Mouse (Mus musculus) thymus, adult 18-20 months (tissue): Measurements from ENCODE around the gene Slc44a4.
"Not testable (repeated sequence)": the region's sequence is repeated elsewhere in the genome, so short reads cannot be mapped to it uniquely, and the experiment has no call there.

Source experiments
- DNase-seq, 2 experiments: peaks; one replicate each; pipeline ENCODE4 v3.0.0; 2022; ENCODE audit warnings: mixed read lengths in 2 of 2

Gene Slc44a4

GRCm38 (mm10) chr17:34944362-34944761 lies 30.1 kb downstream of the Slc44a4 start:
- no peak for DNase-seq

- DNase-seq: no peak
Observed at GRCm38 (mm10) chr17:34946486-34947140, 32.3 kb downstream of the Slc44a4 start.

GRCm38 (mm10) chr17:34947606-34948005 lies 33.3 kb downstream of the Slc44a4 start:
- DNase-seq: no peak

GRCm38 (mm10) chr17:34948721-34949552 lies 34.7 kb downstream of the Slc44a4 start:
- DNase-seq: not testable (repeated sequence)

- DNase-seq: no peak
Observed at GRCm38 (mm10) chr17:34949553-34949969, 35.3 kb downstream of the Slc44a4 start.

GRCm38 (mm10) chr17:34950514-34951455 lies 36.5 kb downstream of the Slc44a4 start:
- DNase-seq: no peak

GRCm38 (mm10) chr17:34951636-34952377 lies 37.5 kb downstream of the Slc44a4 start:
- peak in 1 of 2 experiments; percentile 59 for DNase-seq

- peak in 1 of 2 experiments; percentile 44 for DNase-seq
Observed at GRCm38 (mm10) chr17:34952378-34953040, 38.2 kb downstream of the Slc44a4 start.

GRCm38 (mm10) chr17:34953258-34953657 lies 39.0 kb downstream of the Slc44a4 start:
- no peak for DNase-seq

- DNase-seq: no peak
Observed at GRCm38 (mm10) chr17:34953904-34954303, 39.6 kb downstream of the Slc44a4 start.

- no peak for DNase-seq
Observed at GRCm38 (mm10) chr17:34954831-34955230, 40.6 kb downstream of the Slc44a4 start.

- DNase-seq: no peak
Observed at GRCm38 (mm10) chr17:34955884-34956283, 41.6 kb downstream of the Slc44a4 start.

- no peak for DNase-seq
Observed at GRCm38 (mm10) chr17:34956340-34956739, 42.1 kb downstream of the Slc44a4 start.

- not testable (repeated sequence) for DNase-seq
Observed at GRCm38 (mm10) chr17:34957291-34957690, 43.0 kb downstream of the Slc44a4 start.

GRCm38 (mm10) chr17:34957966-34958365 lies 43.7 kb downstream of the Slc44a4 start:
- not testable (repeated sequence) for DNase-seq

GRCm38 (mm10) chr17:34958734-34959129 lies 44.5 kb downstream of the Slc44a4 start:
- DNase-seq: not testable (repeated sequence)

- peak; percentile 63 to 76 for DNase-seq
Observed at GRCm38 (mm10) chr17:34959130-34959778, 45.0 kb downstream of the Slc44a4 start, which contains the start of gene Hspa1b. Gene Hspa1b, minus strand, starts transcription at chr17:34959238.

- DNase-seq: no peak
Observed at GRCm38 (mm10) chr17:34959881-34960515, 45.7 kb downstream of the Slc44a4 start.

- DNase-seq: no peak
Observed at GRCm38 (mm10) chr17:34960702-34961493, 46.6 kb downstream of the Slc44a4 start.
